Mouse (Mus musculus) megakaryocyte, embryonic 14.5 days (primary cell): ENCODE results near the gene Tmem235.

ENCODE experiments used
- FLI1 ChIP-seq: IDR thresholded peaks from 2 replicates; pipeline ENCODE4 v1.6.1; 2012; ENCODE audit warnings: low read length, inconsistent platforms, mixed read lengths
- GATA1 ChIP-seq: IDR thresholded peaks from 3 replicates; pipeline ENCODE4 v1.6.1; 2012; ENCODE audit warnings: mixed read lengths, low read length, inconsistent platforms, borderline replicate concordance

GRCm38 (mm10) chr11:117839021-117839420 is 21.5 kb upstream of the Tmem235 start:
- TF ChIP-seq GATA1 = no peak
- TF ChIP-seq FLI1 = no peak
